Mouse (Mus musculus) heart, postnatal 36 days (tissue): ENCODE data around the gene Gas8. TPM values are rescaled to one million over a fixed set of nuclear protein-coding genes. Genes with fewer than 3 reads are reported as not detected.
"Not testable (repeated sequence)": the region's sequence is repeated elsewhere in the genome, so short reads cannot be mapped to it uniquely, and the experiment has no call there.

Source experiments
- DNase-seq, 2 experiments: peaks; one replicate each; pipeline ENCODE4 v3.0.0; 2021 to 2022
- intact Hi-C: fragments of 180-260 bp; cut with DNase I; formaldehyde crosslinking; loops from one replicate; pipeline ENCODE4 v1.15.1; 2025
- total RNA-seq, 2 experiments: library from RNA; stranded (reverse); gene quantifications; 2 replicates each; pipeline ENCODE4 v1.2.3; 2021

The Gas8 gene
- 1 to 10 TPM; 4.4 to 5.2 TPM for total RNA-seq

- DNase-seq: peak; percentile 84 to 85
These were observed at the start of gene Gas8 for GRCm38 (mm10) chr8:123518667-123519066. Gene Gas8 (plus strand): TSS chr8:123518834.

GRCm38 (mm10) chr8:123472991-123473390 lies 45.6 kb upstream of the Gas8 start:
- intact Hi-C loops, DNase-seq: not testable (repeated sequence)

More at GRCm38 (mm10) chr8:123518667-123519066, at the start of gene Gas8:
- intact Hi-C loops: loop anchor here (2.0 kb wide), 1 partner anchor 40 kb away; no protein-coding TSS in a partner anchor

GRCm38 (mm10) chr8:123474549-123474948 lies 44.1 kb upstream of the Gas8 start:
- intact Hi-C loops, DNase-seq: not testable (repeated sequence)

GRCm38 (mm10) chr8:123476911-123477736 lies 41.5 kb upstream of the Gas8 start:
- peak in 1 of 2 experiments; percentile 34 for DNase-seq
- intact Hi-C loops: loop anchor here (2.0 kb wide), 1 partner anchor 34 kb away; no protein-coding TSS in a partner anchor

GRCm38 (mm10) chr8:123477737-123478258 lies 40.8 kb upstream of the Gas8 start, which contains the start of gene Afg3l1:
Gene Afg3l1 (plus strand): TSS chr8:123477903.
- intact Hi-C loops: loop anchor here (2.0 kb wide), 2 partner anchors 35 to 41 kb away; partner anchors contain the start of gene Gas8
- DNase-seq: peak; percentile 92 to 97

GRCm38 (mm10) chr8:123478456-123479218 lies 40.0 kb upstream of the Gas8 start:
- no peak for DNase-seq
- intact Hi-C loops: loop anchor here (2.0 kb wide), 1 partner anchor 40 kb away; the partner anchor contains the start of gene Gas8

- intact Hi-C loops: no loop called here
- DNase-seq: no peak
These were observed 36.0 kb upstream of the Gas8 start for GRCm38 (mm10) chr8:123482627-123483026.

GRCm38 (mm10) chr8:123491280-123492075 lies 27.2 kb upstream of the Gas8 start:
- DNase-seq: no peak
- intact Hi-C loops: no loop called here

- DNase-seq: no peak
- intact Hi-C loops: no loop called here
These were observed 25.7 kb upstream of the Gas8 start for GRCm38 (mm10) chr8:123492898-123493297.

- intact Hi-C loops: no loop called here
- DNase-seq: no peak
These were observed 20.9 kb upstream of the Gas8 start for GRCm38 (mm10) chr8:123497699-123498098.

- no peak for DNase-seq
- intact Hi-C loops: no loop called here
These were observed 19.7 kb upstream of the Gas8 start for GRCm38 (mm10) chr8:123498963-123499362.

- no peak for DNase-seq
- intact Hi-C loops: no loop called here
These were observed 19.1 kb upstream of the Gas8 start for GRCm38 (mm10) chr8:123499556-123499955.

- no peak for DNase-seq
- intact Hi-C loops: no loop called here
These were observed 16.4 kb upstream of the Gas8 start for GRCm38 (mm10) chr8:123502192-123502591.

- intact Hi-C loops: no loop called here
- no peak for DNase-seq
These were observed 14.7 kb upstream of the Gas8 start for GRCm38 (mm10) chr8:123503801-123504467.

GRCm38 (mm10) chr8:123504591-123505195 lies 13.9 kb upstream of the Gas8 start:
- no peak for DNase-seq
- intact Hi-C loops: no loop called here

GRCm38 (mm10) chr8:123505267-123505666 lies 13.4 kb upstream of the Gas8 start:
- no peak for DNase-seq
- intact Hi-C loops: no loop called here

- DNase-seq: no peak
- intact Hi-C loops: no loop called here
These were observed 12.9 kb upstream of the Gas8 start for GRCm38 (mm10) chr8:123505695-123506094.

GRCm38 (mm10) chr8:123507153-123507552 lies 11.5 kb upstream of the Gas8 start:
- intact Hi-C loops: no loop called here
- no peak for DNase-seq

GRCm38 (mm10) chr8:123510819-123511218 lies 7.8 kb upstream of the Gas8 start:
- intact Hi-C loops: no loop called here
- no peak for DNase-seq
